Mouse (Mus musculus) testis, adult 2 months (tissue): ENCODE measurements around the gene Rgs18. TPM values are rescaled to one million over a fixed set of nuclear protein-coding genes. Genes with fewer than 3 reads are reported as not detected.

ENCODE experiments used
- H3K27ac ChIP-seq: fragments of 200-500 bp; 2 replicates; pipeline ENCODE4 v1.5.1; 2012; ENCODE audit warnings: low read depth, low read length; ENCODE audit not compliant: control insufficient read depth, insufficient read depth
- H3K27me3 ChIP-seq: fragments of 200-500 bp; 2 replicates; pipeline ENCODE4 v1.6.1; 2012; ENCODE audit warnings: mild to moderate bottlenecking, low read length, moderate library complexity; ENCODE audit not compliant: control insufficient read depth, insufficient read depth
- H3K36me3 ChIP-seq: fragments of 200-500 bp; 2 replicates; pipeline ENCODE4 v1.6.1; 2012; ENCODE audit warnings: mild to moderate bottlenecking, low read length; ENCODE audit not compliant: control insufficient read depth, insufficient read depth
- H3K4me1 ChIP-seq: fragments of 200-500 bp; 2 replicates; pipeline ENCODE4 v1.6.1; 2012; ENCODE audit warnings: low read length; ENCODE audit not compliant: control insufficient read depth, insufficient read depth
- H3K4me3 ChIP-seq: fragments of 200-500 bp; 2 replicates; pipeline ENCODE4 v1.5.1; 2012; ENCODE audit warnings: low read depth, mild to moderate bottlenecking, low read length, moderate library complexity, mixed read lengths; ENCODE audit not compliant: control insufficient read depth
- CTCF ChIP-seq: fragments of 200-500 bp; IDR thresholded peaks from 2 replicates; pipeline ENCODE4 v1.5.1; 2012; ENCODE audit warnings: low read depth, mild to moderate bottlenecking, inconsistent platforms, low read length, moderate library complexity; ENCODE audit not compliant: control insufficient read depth, insufficient read depth, insufficient replicate concordance
- POLR2A ChIP-seq: fragments of 200-500 bp; IDR thresholded peaks from 2 replicates; pipeline ENCODE4 v1.6.1; 2012; ENCODE audit warnings: low read depth, mild to moderate bottlenecking, inconsistent platforms, low read length, moderate library complexity; ENCODE audit not compliant: control insufficient read depth
- polyA plus RNA-seq: library from polyadenylated mRNA; depleted of rRNA; stranded (reverse); fragments of >200 nt; gene quantifications from 2 replicates; pipeline ENCODE4 v1.2.3, GENCODE M21; 2012; rRNA removed

Rgs18 gene
- polyA plus RNA-seq, 1 experiment, result not detected

DNA sequence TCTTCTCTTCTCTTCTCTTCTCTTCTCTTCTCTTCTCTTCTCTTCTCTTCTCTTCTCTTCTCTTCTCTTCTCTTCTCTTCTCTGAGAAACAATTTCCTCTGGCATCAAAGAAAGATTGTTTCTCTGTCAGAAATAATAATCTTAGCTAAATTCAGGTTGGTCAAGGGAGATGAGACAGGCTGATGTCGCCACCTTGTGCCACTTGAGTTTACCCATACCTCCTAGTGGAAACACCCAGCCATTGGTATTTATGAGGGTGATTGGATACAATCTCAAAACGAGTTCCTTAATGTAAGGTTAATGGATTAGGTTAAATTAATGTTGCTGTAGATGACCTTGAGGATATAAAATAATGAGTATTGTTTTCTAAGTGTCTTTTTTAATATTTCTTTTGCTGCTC, 70.9 kb downstream of the Rgs18 start:
- H3K27ac ChIP-seq, result no peak overlapping the region
- H3K4me1 ChIP-seq, result no peaks in the 10 kb centered on the region
- no peaks in the 10 kb centered on the region for H3K36me3 ChIP-seq
- no peak for TF ChIP-seq CTCF
- no peak for TF ChIP-seq POLR2A
- no peaks in the 10 kb centered on the region for H3K27me3 ChIP-seq
- no peak overlapping the region for H3K4me3 ChIP-seq

Other genes starting within 250 kb of the Rgs18 start
- gene Rgs21, start 207.8 kb downstream of the Rgs18 start, polyA plus RNA-seq, result not detected in 2 replicates